ENCODE assay signal across 22 mouse cellular contexts in genomic region chr8:61572697-61573096, GRCm38 (mm10).
DNase-seq lines count a peak whose midpoint lies in the region; ATAC-seq and TF ChIP-seq lines count a peak whose summit lies in the region.
"Had no signal": no experiment of that assay in that cellular context is flagged by ENCODE, and none has a peak within 500 bp of the region (broad histone marks: within the 10 kb centered on the region; RNA-seq: fewer than 3 reads in every experiment).

No protein-coding gene starts in this region.

- TF ChIP-seq POLR2A in liver, adult 2 months (IDR thresholded peaks at IDR 0.05; ENCODE audit: extremely low read depth, insufficient read depth, low read length) = no peak

- no peaks in the 10 kb centered on the region for H3K9me3 ChIP-seq in heart, embryonic 13.5 days
- H3K9me3 ChIP-seq in liver, embryonic 11.5 days (ENCODE audit: control insufficient read depth, low read length) = no peaks in the 10 kb centered on the region
- H3K9me3 ChIP-seq in lung, postnatal 0 days (ENCODE audit: low read length) = no peaks in the 10 kb centered on the region
- H3K9me3 ChIP-seq: embryonic facial prominence, embryonic 12.5 days; forebrain, embryonic 12.5 days; hindbrain, embryonic 12.5 days had no signal

- intact Hi-C loops in heart, postnatal 36 days (cut with DNase I) = no loop called here

- ATAC-seq in heart, embryonic 13.5 days (ENCODE audit: extremely low read depth, insufficient number of reproducible peaks, low FRiP score, low TSS enrichment) = no peak
- ATAC-seq in liver, embryonic 11.5 days (replicated peaks; ENCODE audit: low FRiP score) = no peak
- peak; percentile 52 for ATAC-seq in lung, postnatal 0 days
- ATAC-seq: activated CD4-positive, CD25-positive, alpha-beta regulatory T cell, adult 4 months; forebrain, embryonic 16.5 days; hindbrain, embryonic 16.5 days; inflammation-experienced regulatory T-cells, adult 6 months had no signal

- H3K79me2 ChIP-seq in liver, adult 2 months (ENCODE audit: control insufficient read depth, insufficient read depth, low read length) = peaks cover 19% of the 10 kb centered on the region; the same call in 1 of the 2 replicates

- peak overlapping the region; percentile 36; the same call in 1 of the 2 replicates for H3K27ac ChIP-seq in heart, embryonic 13.5 days (replicated peaks)
- H3K27ac ChIP-seq in liver, adult 2 months (replicated peaks; ENCODE audit: insufficient read depth, low read depth, low read length) = peak overlapping the region; percentile 96
- no peak overlapping the region for H3K27ac ChIP-seq in liver, embryonic 11.5 days (ENCODE audit: low read depth, low read length)
- H3K27ac ChIP-seq in lung, postnatal 0 days (ENCODE audit: low read length) = peak overlapping the region; percentile 68; the same call in 1 of the 2 replicates
- H3K27ac ChIP-seq: embryonic facial prominence, embryonic 12.5 days; forebrain, embryonic 12.5 days; hindbrain, embryonic 12.5 days had no signal

- H3K36me3 ChIP-seq in heart, embryonic 13.5 days = peaks cover 10% of the 10 kb centered on the region; the same call in 1 of the 2 replicates
- H3K36me3 ChIP-seq in liver, adult 2 months (ENCODE audit: control insufficient read depth, insufficient read depth, low read length) = no peaks in the 10 kb centered on the region
- no peaks in the 10 kb centered on the region for H3K36me3 ChIP-seq in liver, embryonic 11.5 days (ENCODE audit: control insufficient read depth, insufficient read depth, low read length)
- no peaks in the 10 kb centered on the region for H3K36me3 ChIP-seq in lung, postnatal 0 days (ENCODE audit: insufficient read depth, low read length)
- H3K36me3 ChIP-seq: forebrain, embryonic 12.5 days; hindbrain, embryonic 12.5 days had no signal

- TF ChIP-seq EP300 in lung, postnatal 0 days (IDR thresholded peaks at IDR 0.05) = peak; percentile 28; the same call in 1 of the 2 replicates

- no peaks in the 10 kb centered on the region for H3K27me3 ChIP-seq in heart, embryonic 13.5 days (replicated peaks)
- no peaks in the 10 kb centered on the region for H3K27me3 ChIP-seq in liver, adult 2 months (ENCODE audit: control insufficient read depth, insufficient read depth, low read length)
- no peaks in the 10 kb centered on the region for H3K27me3 ChIP-seq in liver, embryonic 11.5 days (replicated peaks; ENCODE audit: control insufficient read depth, insufficient read depth, low read length)
- no peaks in the 10 kb centered on the region for H3K27me3 ChIP-seq in lung, postnatal 0 days (replicated peaks; ENCODE audit: insufficient read depth, low read length)
- H3K27me3 ChIP-seq: CH12.LX; embryonic facial prominence, embryonic 12.5 days; forebrain, embryonic 12.5 days; hindbrain, embryonic 12.5 days; Patski had no signal

- TF ChIP-seq CTCF in liver, adult 2 months (IDR thresholded peaks at IDR 0.05; ENCODE audit: low read depth, low read length) = no peak
- no peak for TF ChIP-seq CTCF in lung, postnatal 0 days (IDR thresholded peaks at IDR 0.05)

- 68% methylated on average over 6 of the region's 6 CpGs for WGBS in heart, embryonic 13.5 days
- WGBS in liver, adult 2 months = 29% methylated on average over 6 of the region's 6 CpGs
- 85% methylated on average over 6 of the region's 6 CpGs for WGBS in liver, embryonic 11.5 days
- WGBS in lung, postnatal 0 days = 39% methylated on average over 6 of the region's 6 CpGs

- H3K4me2 ChIP-seq in heart, embryonic 13.5 days = no peak overlapping the region
- H3K4me2 ChIP-seq in liver, embryonic 11.5 days = no peak overlapping the region
- no peak overlapping the region for H3K4me2 ChIP-seq in lung, postnatal 0 days (replicated peaks; ENCODE audit: low read depth, low read length)
- H3K4me2 ChIP-seq: embryonic facial prominence, embryonic 12.5 days; forebrain, embryonic 12.5 days; heart, embryonic 11.5 days; hindbrain, embryonic 12.5 days had no signal

- H3K4me1 ChIP-seq in heart, embryonic 13.5 days = peaks cover 74% of the 10 kb centered on the region
- H3K4me1 ChIP-seq in liver, adult 2 months (ENCODE audit: control insufficient read depth, insufficient read depth, low read length) = peaks cover 46% of the 10 kb centered on the region
- no peaks in the 10 kb centered on the region for H3K4me1 ChIP-seq in liver, embryonic 11.5 days (replicated peaks; ENCODE audit: control insufficient read depth, insufficient read depth, low read length)
- H3K4me1 ChIP-seq in lung, postnatal 0 days (ENCODE audit: insufficient read depth, low read depth, low read length) = peaks cover 17% of the 10 kb centered on the region; the same call in 1 of the 2 replicates
- H3K4me1 ChIP-seq: forebrain, embryonic 12.5 days; hindbrain, embryonic 12.5 days had no signal

- DNase-seq in heart, postnatal 36 days = no peak
- peak; percentile 71 for DNase-seq in liver, adult 2 months (ENCODE audit: extremely low read depth, low read depth, low spot score)
- no peak for DNase-seq in liver, embryonic 11.5 days (ENCODE audit: low spot score)
- peak; percentile 64 for DNase-seq in lung, postnatal 0 days (ENCODE audit: low spot score)
- no peak for DNase-seq in lung, postnatal 25 days (ENCODE audit: low spot score)
- DNase-seq in skeletal muscle tissue, adult 2 months (ENCODE audit: low read depth, low spot score) = peak; percentile 34
- DNase-seq: adrenal gland, postnatal 14 days; cerebellum, adult 11-12 months; cerebellum, adult 9-10 months; cerebellum, postnatal 25 days; gastrocnemius, postnatal 25 days had no signal

- no peak overlapping the region for H3K9ac ChIP-seq in heart, embryonic 13.5 days
- peak overlapping the region; percentile 45 for H3K9ac ChIP-seq in liver, adult 2 months (ENCODE audit: low read depth, low read length)
- no peak overlapping the region for H3K9ac ChIP-seq in liver, embryonic 11.5 days (ENCODE audit: low read depth, low read length)
- no peak overlapping the region for H3K9ac ChIP-seq in lung, postnatal 0 days (replicated peaks; ENCODE audit: low read depth)
- H3K9ac ChIP-seq: embryonic facial prominence, embryonic 12.5 days; forebrain, embryonic 12.5 days; hindbrain, embryonic 12.5 days had no signal

- H3K4me3 ChIP-seq in heart, embryonic 13.5 days = no peak overlapping the region
- no peak overlapping the region; the same call in 1 of the 2 replicates for H3K4me3 ChIP-seq in liver, adult 2 months (ENCODE audit: insufficient read depth, low read depth, low read length)
- no peak overlapping the region for H3K4me3 ChIP-seq in liver, embryonic 11.5 days (ENCODE audit: low read depth, low read length)
- H3K4me3 ChIP-seq in lung, postnatal 0 days (ENCODE audit: low read depth, low read length) = no peak overlapping the region
- H3K4me3 ChIP-seq: embryonic facial prominence, embryonic 12.5 days; forebrain, embryonic 12.5 days; hindbrain, embryonic 12.5 days had no signal

Comparison
In these comparisons a context has a peak if more than half of its experiments do, and no peak if none do; other contexts are left out.
1. DNase-seq: peak in liver, adult 2 months (single experiment), lung, postnatal 0 days (single experiment) and skeletal muscle tissue, adult 2 months (single experiment); none in heart, postnatal 36 days (0 of 2), liver, embryonic 11.5 days (single experiment) and lung, postnatal 25 days (single experiment).